Mouse (Mus musculus) spleen, postnatal 10 days (tissue): ENCODE measurements at regions not wholly inside any gene's neighbourhood (a gene's known extent, or its start where the extent isn't known, plus 50 kb on each side); places are given as distances from the start of the nearest gene placed in this dataset.

ENCODE experiments used
- DNase-seq, 2 experiments: peaks; one replicate each; pipeline ENCODE4 v3.0.0; 2021 to 2022; ENCODE audit warnings: low spot score in 2 of 2

DNA sequence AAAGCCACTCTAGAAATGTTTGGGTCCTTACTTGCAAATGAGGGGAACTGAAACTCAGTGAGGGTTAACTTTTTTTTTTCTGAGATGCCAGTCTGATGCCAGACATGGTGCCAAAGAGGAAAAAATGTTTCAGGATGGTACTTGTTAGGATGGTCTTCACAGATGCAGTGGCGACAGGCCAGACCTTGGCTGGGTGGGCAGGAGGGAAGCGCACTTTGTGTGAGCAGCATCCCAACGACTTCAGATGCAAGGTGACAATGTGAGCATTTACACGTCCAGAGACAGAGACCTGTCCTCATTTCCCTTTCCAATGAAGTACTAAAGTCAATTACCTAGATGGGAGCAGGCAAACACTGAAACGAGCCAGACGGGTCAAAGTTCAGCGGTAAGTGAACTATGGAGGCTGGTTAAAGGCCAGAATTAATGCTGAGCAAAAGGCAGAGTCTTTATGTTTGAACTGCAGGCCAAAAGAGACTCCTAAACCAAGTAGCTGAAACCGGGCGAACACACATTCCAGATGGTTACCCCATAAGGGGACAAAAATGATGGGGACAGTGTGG, 213.7 kb upstream of the Ccdc122 start:
- no peak for DNase-seq

DNA sequence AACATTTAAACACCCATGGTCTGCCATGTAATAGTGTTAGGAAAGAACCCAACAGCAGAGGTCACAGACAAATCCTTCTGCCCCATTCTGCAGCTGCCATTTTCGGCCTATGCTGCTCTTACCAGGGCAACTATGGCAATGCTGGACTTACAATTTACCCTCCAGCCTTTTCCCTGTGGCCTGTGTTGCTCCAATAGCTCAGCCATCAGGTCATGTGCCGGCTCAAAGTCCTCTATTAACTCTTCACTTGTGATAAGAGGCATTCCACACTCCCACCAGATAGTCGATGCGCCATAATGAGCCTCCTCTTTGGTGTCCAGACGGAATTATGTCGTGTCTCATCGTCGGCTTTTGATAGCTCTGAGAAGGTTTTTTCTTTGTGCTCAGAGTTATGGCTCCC, 214.7 kb upstream of the Ccdc122 start:
- no peak for DNase-seq

DNA sequence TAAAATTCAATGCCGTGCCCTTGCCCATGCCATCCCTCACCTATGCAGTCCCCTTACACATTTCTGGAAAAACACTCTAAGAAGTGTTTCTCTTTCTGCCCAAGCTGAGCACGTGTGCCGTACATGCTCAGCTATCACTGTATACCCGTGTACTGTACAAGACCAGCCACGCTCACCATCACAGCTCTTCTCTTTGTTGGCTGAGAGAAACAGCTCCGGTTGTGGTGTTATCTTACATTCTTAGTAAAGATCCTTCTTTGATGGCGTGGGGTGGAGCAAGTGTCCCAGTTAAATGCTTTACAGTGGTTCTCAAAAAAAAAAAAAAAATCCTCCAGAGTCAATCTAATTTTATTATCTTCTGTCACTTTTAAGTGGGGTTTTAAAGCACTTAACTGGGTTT, 215.1 kb upstream of the Ccdc122 start:
- DNase-seq: no peak

DNA sequence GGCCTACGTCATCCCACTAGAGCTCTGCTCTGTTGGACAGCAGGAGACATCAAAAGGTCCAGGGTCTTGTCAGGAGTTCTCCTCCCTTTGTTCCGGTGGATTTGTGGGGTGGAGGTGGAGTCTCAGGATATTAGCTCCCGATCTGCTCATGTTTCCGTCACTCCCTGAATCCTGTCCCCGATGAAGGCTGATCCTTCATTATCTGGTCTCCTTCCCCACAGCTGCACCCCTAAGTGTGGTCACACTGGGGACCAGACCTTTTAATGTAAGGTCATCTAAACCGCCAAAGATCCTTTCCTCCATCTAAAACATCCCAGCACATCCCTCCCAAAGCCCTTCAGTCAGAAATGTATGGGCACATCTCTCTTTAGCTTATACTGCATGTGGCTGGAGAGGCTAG, 215.6 kb upstream of the Ccdc122 start:
- DNase-seq: no peak

DNA sequence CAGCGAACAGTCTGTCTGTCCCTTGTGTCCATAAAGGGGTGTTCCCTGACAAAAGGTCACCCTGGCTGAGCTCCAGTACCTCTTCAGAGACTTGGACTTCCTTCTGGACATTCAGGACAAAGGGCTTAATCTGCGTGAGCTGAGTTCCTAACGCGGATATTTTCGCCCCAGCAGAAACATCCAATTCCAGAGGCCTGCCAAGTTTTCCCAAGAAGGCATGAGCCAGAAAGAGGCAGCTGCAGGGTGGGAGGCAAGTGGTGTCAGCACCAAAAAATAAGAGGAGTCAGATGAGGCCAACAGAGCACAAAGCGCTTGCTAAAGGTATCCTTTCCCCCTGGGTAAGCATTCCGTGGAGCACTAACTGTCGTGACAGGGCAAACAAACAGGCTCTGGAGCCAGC, 216.9 kb upstream of the Ccdc122 start:
- peak in 1 of 2 experiments; percentile 17 for DNase-seq

DNA sequence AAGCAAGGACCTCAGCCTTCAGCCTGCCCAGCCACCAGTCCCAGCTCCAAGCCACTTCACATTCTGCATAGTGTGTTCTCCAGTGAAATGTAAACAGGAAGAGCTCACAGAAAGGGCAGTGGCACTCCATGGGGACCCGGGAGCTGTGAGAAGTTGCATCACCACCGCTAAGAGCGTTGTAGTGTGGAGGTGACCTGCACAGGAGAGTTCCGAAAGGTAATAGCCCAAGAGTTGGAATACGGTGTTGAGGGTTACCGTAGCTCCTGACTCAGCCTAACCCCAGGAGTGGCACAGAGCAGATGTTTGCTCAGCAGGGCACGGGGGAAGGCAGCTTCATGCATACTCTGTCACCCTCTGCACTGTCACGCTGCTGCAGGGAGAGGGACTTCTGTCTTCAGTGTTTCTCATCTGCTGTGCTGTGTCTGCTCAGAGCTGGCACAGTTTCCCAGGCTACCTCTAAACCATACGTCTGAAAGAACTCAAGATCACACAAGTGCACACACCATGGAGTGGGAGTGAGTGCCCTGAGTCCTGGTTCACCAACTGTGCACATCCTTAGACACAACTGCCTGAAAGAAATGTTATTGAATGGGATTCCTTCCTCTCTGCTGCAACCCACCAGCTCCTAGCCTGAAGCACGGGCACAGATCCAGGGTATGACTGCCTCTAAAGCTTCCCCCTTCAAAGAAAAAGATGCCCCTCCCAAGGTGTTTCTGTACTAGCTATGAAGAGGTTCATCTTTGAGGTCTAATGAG, 218.1 kb upstream of the Ccdc122 start:
- DNase-seq: no peak

DNA sequence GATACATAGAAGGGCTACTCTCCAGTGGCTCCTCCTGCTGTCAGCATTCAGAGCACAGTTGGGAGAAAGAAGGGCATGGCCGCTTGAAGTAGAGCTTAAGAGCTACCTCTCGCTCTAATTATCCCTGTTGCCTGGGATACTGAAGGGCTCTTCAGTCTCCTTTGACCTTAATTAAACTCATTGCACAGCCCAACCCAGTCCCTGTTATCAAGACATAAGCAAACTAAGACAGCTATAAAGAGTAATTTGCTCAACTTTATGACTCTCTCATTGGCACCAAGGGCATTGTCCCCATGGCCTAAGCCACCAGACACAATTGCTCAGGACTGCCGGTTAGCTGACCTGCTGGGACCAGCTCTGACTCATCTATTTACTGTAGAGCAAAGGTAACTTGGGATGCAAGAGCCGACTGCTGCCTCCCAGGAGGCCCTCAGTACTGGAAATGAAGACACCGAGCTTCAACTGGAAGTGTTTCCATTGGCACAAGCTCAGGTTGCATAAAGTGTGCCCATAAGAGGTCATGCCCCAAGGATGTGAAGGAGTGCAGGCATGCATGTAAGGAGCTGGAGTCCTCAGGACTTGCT, 219.3 kb upstream of the Ccdc122 start:
- DNase-seq: no peak

DNA sequence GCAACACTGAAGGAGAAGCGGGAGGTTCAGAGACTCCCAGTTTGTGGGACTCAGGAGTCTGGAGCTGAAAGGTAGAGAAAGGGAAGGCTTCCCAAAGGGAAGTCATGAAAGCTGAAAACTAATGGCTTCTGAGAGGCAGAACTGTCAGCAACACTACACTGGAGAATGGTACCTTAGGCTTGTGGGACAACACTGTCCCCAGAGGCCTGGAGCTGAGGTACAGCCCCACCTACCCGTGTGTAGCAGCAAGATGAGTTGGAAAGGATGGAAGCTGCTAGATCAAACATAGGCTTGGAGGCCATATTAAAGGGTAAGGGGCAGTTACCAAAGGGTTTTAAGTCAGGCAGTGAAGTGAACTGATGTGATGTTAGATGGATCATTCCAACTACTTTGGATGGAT, 219.9 kb upstream of the Ccdc122 start:
- no peak for DNase-seq

DNA sequence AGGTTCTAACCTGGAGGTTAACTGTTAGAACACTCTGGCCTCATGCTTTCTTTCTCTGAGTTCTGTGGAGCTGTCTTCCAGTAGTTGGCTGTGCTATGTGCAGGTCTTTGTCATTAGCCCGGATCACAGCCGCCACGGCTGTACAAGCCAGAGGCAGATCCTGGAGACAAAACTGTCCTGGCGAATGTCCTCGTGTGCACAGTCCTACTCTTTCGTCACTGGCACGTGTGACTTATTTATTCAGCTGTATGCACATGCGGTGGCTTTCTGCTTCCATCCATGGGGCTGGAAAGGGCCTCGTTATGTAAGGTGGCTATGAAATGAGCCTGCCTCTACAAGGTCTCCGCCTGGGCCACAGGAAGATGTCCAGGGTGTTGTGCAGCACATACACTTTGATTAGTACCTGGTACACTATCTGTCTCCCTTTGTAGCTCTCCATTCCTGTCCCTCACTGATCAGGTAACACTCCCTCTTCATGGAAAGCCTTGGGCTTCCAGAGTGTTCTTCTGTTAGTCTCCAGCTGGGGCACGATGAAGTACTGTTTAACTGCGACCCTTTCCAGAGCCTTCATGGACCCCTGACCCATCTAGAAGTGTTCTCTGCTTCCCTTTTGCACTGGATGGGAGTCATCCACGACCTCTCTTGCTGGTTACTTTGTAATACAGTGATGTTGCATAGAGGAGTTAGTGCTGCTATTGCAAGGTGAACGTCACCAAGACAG, 224.3 kb upstream of the Ccdc122 start:
- DNase-seq: no peak

DNA sequence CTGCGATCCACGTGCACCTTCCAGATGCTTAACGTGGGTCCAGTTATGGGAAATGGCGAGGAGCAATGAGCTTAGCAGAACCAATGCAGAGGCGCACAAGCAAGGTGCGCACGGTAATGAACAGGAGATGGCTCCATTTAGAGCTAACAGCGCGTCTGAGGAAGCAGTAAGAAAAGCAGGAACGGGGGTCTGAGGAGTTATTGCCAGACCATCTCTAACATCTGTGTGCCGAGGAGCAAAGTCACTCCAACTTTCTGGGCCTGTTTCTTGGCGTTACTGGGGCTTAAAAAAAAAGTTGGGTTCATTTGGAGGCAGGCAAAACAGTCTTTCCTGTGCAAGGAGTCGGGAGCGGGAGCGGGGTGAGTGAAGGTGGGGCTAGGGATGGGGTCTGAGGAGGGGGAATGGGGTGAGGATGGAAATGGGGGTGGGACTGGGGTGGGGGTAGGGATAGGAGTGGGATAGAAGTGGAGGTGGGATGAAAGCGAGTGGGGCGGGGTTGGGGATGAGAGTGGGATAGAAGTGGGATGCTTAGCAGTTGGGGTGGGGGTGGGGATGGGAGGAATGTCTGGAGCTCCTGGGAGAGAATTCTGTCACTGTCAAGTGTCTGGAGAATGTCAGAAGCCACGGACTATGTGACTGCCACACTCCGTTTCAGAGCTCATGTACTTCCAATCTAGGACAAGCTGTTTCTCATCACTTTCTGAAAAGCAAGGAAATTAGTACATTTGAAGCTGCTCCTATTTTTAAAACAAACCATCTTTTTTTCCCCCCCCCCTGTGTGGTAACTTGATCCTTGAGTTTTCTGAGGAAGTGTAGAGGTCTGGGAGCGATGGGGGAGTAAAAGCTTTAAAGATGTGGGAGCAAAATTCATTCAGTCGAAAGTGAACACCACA, 225.6 kb upstream of the Ccdc122 start:
- DNase-seq: no peak

DNA sequence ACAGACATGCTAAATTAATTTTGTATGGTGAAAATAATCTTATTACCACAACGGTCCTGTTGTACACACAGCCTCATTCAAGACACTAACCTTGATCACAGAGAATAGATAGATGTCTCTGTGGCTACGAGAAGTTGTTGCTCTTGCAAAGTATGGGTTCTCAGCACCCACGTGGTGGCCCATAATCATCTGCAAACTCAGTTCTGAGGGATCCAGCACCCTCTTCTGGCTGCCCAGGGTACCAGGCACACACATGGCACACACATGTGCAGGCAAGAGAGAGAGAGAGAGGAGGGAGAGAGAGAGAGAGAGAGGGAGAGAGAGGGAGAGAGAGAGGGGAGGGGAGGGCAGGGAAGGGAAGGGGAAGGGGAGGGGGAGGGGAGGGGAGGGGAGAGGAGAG, 226.5 kb upstream of the Ccdc122 start:
- DNase-seq: no peak

DNA sequence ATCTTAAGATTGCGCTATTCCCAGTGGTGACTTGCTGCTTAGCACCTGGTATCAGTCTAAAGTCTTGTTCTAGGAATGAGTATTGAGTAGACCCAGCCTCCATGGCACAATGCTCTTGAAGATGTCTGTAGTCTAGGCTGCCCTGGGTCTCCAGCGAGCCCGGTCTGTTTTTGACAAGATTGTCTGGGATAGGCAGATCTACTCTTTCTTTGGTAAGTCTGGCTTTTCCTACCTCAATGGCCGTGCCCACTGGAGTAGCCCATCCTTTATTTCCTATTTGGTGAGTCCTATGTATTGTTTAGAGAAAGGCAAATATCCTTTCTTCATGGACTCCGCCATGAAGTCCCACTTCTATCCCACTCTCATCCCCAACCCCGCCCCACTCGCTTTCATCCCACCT, 227.2 kb upstream of the Ccdc122 start:
- DNase-seq: no peak

DNA sequence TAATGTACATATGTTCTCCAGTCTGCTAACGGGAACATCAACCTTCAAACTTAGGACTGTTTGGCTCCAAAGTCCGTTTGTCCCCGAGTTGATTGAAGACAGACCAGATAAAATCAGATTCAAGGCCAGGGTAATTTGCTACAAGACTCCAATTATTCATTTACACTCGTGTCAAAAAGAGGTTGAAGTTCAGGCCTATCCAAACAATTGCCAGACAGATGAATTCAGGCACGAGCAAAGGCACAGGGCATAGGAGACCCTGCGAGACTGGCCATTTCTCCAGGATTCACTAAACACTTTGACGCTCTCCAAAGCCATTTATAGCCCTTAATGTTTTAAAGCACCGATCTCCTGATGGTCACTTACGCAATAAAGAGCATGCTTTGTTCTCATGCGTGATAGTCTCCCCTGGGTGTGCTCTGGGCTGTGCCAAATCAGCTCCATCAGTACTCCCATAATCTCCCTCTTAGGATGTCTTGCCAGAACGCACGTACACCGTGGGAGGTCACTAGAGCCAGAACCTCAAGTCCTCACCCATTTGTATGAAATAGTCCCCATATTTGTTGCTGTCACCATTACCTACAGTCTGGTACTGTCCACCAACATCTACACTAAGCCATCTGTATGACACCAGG, 231.3 kb upstream of the Ccdc122 start:
- DNase-seq: no peak

DNA sequence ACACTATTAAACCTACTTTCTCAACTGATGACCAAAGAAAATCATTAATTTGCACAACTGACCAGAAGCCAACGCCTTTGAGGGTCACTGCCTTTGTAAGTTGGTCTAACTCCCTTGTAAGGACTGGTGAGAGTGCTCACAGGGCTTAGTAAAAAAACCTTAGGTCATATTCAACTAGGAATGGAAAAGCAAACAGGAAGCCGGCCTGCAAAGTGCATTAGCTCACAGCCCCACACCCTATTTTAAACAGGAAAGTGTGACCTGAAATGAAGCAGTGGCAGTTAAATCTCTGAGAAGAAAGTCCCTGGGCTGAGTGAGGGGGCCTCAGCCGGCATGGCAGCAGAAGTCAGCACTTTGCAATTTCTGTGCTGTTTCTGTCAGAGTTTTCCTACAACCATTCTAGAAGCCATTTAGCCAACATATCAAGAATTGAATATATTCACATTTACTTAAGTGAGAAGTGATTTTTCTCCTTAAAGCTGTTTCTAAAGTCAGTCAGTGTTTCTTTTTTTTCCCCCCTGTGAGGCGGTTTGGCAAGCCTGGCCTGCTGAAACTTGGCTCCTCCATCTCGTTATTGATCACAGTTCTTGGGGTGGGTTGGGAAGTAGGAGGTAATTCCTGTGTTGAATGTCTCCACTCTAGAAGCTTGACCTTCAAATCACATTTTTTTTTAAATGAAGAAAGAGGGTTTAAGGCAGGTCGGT, 232.0 kb upstream of the Ccdc122 start:
- DNase-seq: no peak

DNA sequence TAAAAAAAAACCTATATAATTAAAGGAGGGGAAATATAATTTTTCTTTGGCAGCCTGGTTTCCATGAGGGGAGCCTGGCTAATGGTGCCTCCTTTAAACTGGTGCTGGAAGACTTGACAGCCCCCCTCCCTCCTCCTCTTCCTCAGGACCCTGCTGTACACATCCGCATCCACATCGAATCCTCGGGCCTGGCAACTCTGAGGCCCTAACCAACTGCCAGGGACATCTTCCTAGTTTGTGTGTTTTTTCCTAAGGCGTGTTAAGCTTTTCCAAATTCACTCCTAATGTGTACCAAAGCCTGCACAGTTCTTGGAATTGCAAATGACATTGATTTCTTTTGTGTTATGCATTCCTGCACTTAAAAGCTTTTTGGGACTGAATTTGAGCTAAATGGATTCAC, 236.4 kb upstream of the Ccdc122 start:
- no peak for DNase-seq

DNA sequence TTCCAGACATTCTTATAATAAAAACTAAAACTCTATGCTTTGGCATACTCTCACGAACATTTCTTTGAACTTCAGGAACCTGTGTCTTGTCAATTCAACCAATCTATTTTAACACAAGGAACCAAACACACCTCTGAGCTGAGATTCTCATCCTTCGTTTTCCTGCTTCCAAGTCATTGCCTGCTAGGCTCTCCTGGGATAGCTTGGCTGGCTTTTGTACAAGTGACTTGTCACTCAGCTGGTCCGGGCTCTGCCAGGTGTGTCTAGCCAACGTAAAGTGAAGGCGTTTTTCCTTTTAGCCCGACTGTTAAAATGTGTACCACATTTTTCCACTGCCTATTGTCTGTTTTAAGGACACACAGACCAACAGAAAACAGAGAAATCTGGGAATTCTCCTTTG, 236.8 kb upstream of the Ccdc122 start:
- DNase-seq: no peak

DNA sequence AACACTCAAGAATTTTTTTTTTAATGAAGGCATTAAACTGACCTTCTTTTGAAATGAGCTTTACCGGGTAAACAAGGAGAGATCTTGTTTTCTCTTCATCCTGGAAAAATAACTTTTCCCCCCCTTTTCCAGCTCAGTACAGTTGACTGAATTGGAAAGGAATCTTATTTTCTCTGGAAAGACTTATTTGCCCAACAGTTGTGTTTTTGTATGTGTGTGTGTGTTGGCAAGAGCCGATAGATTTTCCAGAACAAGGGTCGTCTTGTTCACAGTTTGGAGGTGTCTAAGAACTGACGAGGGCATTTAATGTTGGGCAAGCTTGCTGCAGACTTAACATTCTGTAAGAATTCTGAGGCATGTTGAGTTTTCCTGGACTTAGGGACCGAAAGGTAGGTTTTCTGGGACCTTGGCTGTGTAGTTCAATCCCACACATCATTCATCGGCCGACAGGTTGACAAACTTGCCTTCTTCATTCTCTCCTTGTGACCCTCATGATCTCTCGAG, 237.6 kb upstream of the Ccdc122 start:
- DNase-seq: no peak

DNA sequence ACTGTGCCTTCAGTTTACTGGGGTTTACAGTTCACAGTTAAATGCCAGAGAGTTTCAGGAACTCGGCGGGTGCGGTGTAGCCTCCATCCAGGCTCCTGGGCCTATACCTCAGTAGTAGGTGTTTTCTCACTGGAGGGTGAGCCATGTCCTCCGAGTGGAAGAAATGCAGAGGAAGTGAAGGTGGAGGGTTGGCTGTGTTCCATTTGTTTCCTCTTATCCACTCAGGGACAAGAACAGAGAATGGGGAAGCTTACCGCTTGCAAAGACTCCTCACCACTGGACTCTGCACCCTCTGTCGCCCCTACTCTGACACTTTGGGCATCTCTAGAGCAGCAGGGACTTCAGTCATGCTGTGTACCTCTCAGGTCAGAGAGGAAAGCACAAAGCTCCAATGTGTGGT, 238.1 kb upstream of the Ccdc122 start:
- no peak for DNase-seq

DNA sequence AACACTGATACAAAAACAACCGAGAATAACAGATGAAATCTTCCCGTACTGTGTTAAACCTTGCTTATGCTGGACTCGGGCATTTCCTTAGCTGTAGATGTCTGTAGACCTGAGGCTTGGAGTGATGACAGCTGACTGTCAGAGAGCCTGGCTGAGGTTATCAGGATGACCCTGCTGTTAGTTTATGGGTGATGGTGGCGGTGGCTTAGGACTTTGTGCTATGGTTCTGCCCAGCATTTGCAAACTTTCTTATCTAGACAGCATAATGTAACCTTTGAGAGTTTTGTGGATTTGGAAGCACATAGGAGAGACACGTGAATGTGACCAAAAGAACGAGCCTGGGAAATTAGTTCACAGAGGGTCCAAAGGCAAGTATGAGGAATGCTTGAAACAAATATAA, 239.1 kb upstream of the Ccdc122 start:
- DNase-seq: no peak

DNA sequence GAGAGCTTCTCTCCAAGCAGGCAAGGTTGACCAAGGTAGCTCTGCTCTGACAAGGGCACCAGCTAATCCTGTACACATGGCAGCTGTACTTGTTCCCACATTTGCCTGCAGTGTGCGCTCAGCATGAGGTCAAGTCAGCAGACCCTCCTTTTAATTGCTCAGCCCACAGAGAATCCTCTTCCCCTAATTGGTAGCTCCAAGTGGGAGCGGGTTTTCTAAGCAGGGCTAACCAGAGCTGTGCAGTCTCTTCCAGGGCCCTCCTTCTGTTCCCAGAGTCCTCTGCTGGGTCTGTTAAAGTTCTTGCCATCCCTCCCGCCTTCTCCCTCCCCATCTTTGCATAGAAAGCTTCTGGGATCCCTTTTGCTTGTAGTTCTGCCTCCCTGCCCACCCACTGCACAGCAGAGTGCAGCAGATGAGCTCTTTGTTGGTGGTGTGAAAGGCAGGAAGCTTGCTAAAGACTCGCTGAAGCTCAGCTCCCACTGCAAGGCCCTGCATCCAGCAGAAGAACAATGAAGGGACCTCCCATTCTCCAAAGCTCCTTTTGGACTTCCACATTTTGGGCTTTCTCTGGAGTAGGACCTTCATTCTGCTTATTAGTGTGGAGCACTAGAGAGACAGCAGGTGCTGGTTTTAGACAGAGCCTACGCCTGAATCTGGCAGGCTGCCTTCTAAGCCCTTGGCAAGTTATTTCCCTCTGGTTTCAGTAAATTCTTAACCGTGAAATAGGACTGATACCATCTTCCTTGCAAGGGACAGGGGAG, 235.3 kb upstream of the Serp2 start:
- DNase-seq: no peak
